Mouse (Mus musculus) heart, embryonic 16.5 days (tissue): Measurements from ENCODE around the gene Hist1h2bg. TPM values are rescaled to one million over a fixed set of nuclear protein-coding genes. Genes with fewer than 3 reads are reported as not detected.
"Not testable (repeated sequence)": the region's sequence is repeated elsewhere in the genome, so short reads cannot be mapped to it uniquely, and the experiment has no call there.

ENCODE experiments used
- ATAC-seq: fragments of 200-750 bp; cut with Nextera tagmentation; replicated peaks from 2 replicates; pipeline ENCODE4 v1.8.0; 2017; ENCODE audit warnings: moderate number of reproducible peaks; ENCODE audit not compliant: insufficient read depth, low FRiP score; ENCODE audit errors: extremely low read depth
- H3K27ac ChIP-seq: fragments of 300-500 bp; sonication (generic); 2 replicates; pipeline ENCODE4 v1.5.1; 2014; ENCODE audit warnings: mild to moderate bottlenecking, low read length, control low read depth, moderate library complexity
- H3K27me3 ChIP-seq: fragments of 300-500 bp; sonication (generic); 2 replicates; pipeline ENCODE4 v1.6.1; 2014; ENCODE audit warnings: low read length, mixed read lengths; ENCODE audit not compliant: control insufficient read depth, insufficient read depth
- H3K36me3 ChIP-seq: fragments of 300-500 bp; sonication (generic); 2 replicates; pipeline ENCODE4 v1.6.1; 2014; ENCODE audit not compliant: control insufficient read depth, insufficient read depth
- H3K4me1 ChIP-seq: fragments of 300-500 bp; sonication (generic); 2 replicates; pipeline ENCODE4 v1.6.1; 2014; ENCODE audit warnings: low read length, mixed read lengths; ENCODE audit not compliant: control insufficient read depth, insufficient read depth
- H3K4me2 ChIP-seq: fragments of 300-500 bp; sonication (generic); 2 replicates; pipeline ENCODE4 v1.6.1; 2014; ENCODE audit warnings: low read depth, mild to moderate bottlenecking, control low read depth, low read length
- H3K4me3 ChIP-seq: fragments of 300-500 bp; sonication (generic); 2 replicates; pipeline ENCODE4 v1.5.1; 2014; ENCODE audit warnings: mild to moderate bottlenecking, control low read depth, low read length
- H3K9ac ChIP-seq: fragments of 300-500 bp; sonication (generic); 2 replicates; pipeline ENCODE4 v1.6.1; 2014; ENCODE audit warnings: low read length, control low read depth
- H3K9me3 ChIP-seq: fragments of 300-500 bp; sonication (generic); replicated peaks from 2 replicates; pipeline ENCODE4 v1.6.1; 2016; ENCODE audit warnings: low read length; ENCODE audit not compliant: control insufficient read depth
- WGBS: fragments of 180-500 bp; shearing (Covaris S2); extraction: QIAGEN DNeasy Blood & Tissue Kit; methylation state at CpG from one replicate; pipeline ENCODE4 v1.1.7; 2014; 5-methylcytosine and 5-hydroxymethylcytosine counted together
- polyA plus RNA-seq: library from polyadenylated mRNA; unstranded; fragments of >200 nt; fragmentation: Nextera tagmentation; extraction: Ambion mirVana; gene quantifications from 2 replicates; pipeline ENCODE4 v1.2.1, GENCODE M21; 2015

Hist1h2bg gene
- polyA plus RNA-seq, 1 experiment from 2014 or later, result 4.2 TPM

GRCm38 (mm10) chr13:23544787-23545120 is 26.4 kb upstream of the Hist1h2bg start:
- Histone ChIP-seq H3K9ac (peak overlapping the region; percentile 75; the same call in 1 of the 2 replicates), H3K27ac (peak overlapping the region; percentile 92), H3K4me3 (peak overlapping the region; percentile 59), H3K4me2 (peak overlapping the region; percentile 55)
- not testable (repeated sequence) for H3K27me3 ChIP-seq, H3K9me3 ChIP-seq, H3K36me3 ChIP-seq, H3K4me1 ChIP-seq, ATAC-seq
- WGBS, result 0% methylated on average over 13 of the region's 14 CpGs

GRCm38 (mm10) chr13:23546694-23547093 is 24.5 kb upstream of the Hist1h2bg start:
- Histone ChIP-seq H3K4me3 (no peak overlapping the region), H3K9ac (no peak overlapping the region), H3K9me3 (no peaks in the 10 kb centered on the region), H3K27ac (no peak overlapping the region), H3K4me2 (no peak overlapping the region), H3K4me1 (peaks cover 8% of the 10 kb centered on the region), H3K27me3 (no peaks in the 10 kb centered on the region), H3K36me3 (no peaks in the 10 kb centered on the region)
- no peak for ATAC-seq
- WGBS, result 69% methylated on average over 5 of the region's 5 CpGs

GRCm38 (mm10) chr13:23550761-23551145 is 20.4 kb upstream of the Hist1h2bg start:
- H3K9ac ChIP-seq, result peak overlapping the region; percentile 73
- no peaks in the 10 kb centered on the region for H3K36me3 ChIP-seq
- H3K27me3 ChIP-seq, result no peaks in the 10 kb centered on the region
- peak overlapping the region; percentile 70 for H3K4me2 ChIP-seq
- peak overlapping the region; percentile 89 for H3K27ac ChIP-seq
- no peaks in the 10 kb centered on the region for H3K9me3 ChIP-seq
- 9% methylated on average over 3 of the region's 3 CpGs for WGBS
- peak overlapping the region; percentile 56 for H3K4me3 ChIP-seq
- ATAC-seq, result no peak
- H3K4me1 ChIP-seq, result peaks cover 10% of the 10 kb centered on the region

- peak; percentile 83 for ATAC-seq
- Histone ChIP-seq H3K4me1 (peaks cover 10% of the 10 kb centered on the region), H3K4me3 (peak within 1 kb of the TSS; percentile 56), H3K4me2 (peak within 1 kb of the TSS; percentile 70), H3K9ac (peak within 1 kb of the TSS; percentile 73), H3K27ac (peak within 1 kb of the TSS; percentile 89)
- not testable (repeated sequence) for H3K9me3 ChIP-seq, H3K27me3 ChIP-seq, H3K36me3 ChIP-seq
- under 1% methylated on average over 44 of the region's 47 CpGs for WGBS
These were observed 19.9 kb upstream of the Hist1h2bg start, which contains the start of gene Hist1h4f for GRCm38 (mm10) chr13:23551146-23551834. TSS of gene Hist1h4f (minus strand) at chr13:23551648.

GRCm38 (mm10) chr13:23551931-23552914 is 19.0 kb upstream of the Hist1h2bg start:
- H3K9ac ChIP-seq, result peak overlapping the region; percentile 73
- peak overlapping the region; percentile 89 for H3K27ac ChIP-seq
- 47% methylated on average over 8 of the region's 8 CpGs for WGBS
- ATAC-seq, result no peak
- peak overlapping the region; percentile 56 for H3K4me3 ChIP-seq
- no peaks in the 10 kb centered on the region for H3K9me3 ChIP-seq
- no peaks in the 10 kb centered on the region for H3K27me3 ChIP-seq
- peak overlapping the region; percentile 70 for H3K4me2 ChIP-seq
- no peaks in the 10 kb centered on the region for H3K36me3 ChIP-seq
- H3K4me1 ChIP-seq, result peaks cover 10% of the 10 kb centered on the region

GRCm38 (mm10) chr13:23552962-23553361 is 18.2 kb upstream of the Hist1h2bg start, which contains the start of gene Hist1h1d:
TSS of gene Hist1h1d (plus strand) at chr13:23553262.
- no peaks in the 10 kb centered on the region for H3K9me3 ChIP-seq
- peaks cover 10% of the 10 kb centered on the region for H3K4me1 ChIP-seq
- peak within 1 kb of the TSS; percentile 70 for H3K4me2 ChIP-seq
- H3K36me3 ChIP-seq, result no peaks in the 10 kb centered on the region
- H3K9ac ChIP-seq, result peak within 1 kb of the TSS; percentile 85; the same call in 1 of the 2 replicates
- no peak within 1 kb of the TSS for H3K4me3 ChIP-seq
- peak within 1 kb of the TSS; percentile 93 for H3K27ac ChIP-seq
- no peak for ATAC-seq
- H3K27me3 ChIP-seq, result no peaks in the 10 kb centered on the region

- no peak for ATAC-seq
- Histone ChIP-seq H3K4me3 (peak overlapping the region; percentile 55), H3K9me3 (no peaks in the 10 kb centered on the region), H3K9ac (peak overlapping the region; percentile 85), H3K27me3 (no peaks in the 10 kb centered on the region), H3K27ac (peak overlapping the region; percentile 93), H3K36me3 (no peaks in the 10 kb centered on the region), H3K4me2 (peak overlapping the region; percentile 90), H3K4me1 (peaks cover 10% of the 10 kb centered on the region)
- WGBS, result 20% methylated on average over 9 of the region's 9 CpGs
These were observed 16.8 kb upstream of the Hist1h2bg start for GRCm38 (mm10) chr13:23554393-23554792.

GRCm38 (mm10) chr13:23554925-23555838 is 16.0 kb upstream of the Hist1h2bg start:
- Histone ChIP-seq H3K36me3 (no peaks in the 10 kb centered on the region), H3K4me3 (peak overlapping the region; percentile 55), H3K27ac (peak overlapping the region; percentile 93), H3K4me1 (peaks cover 10% of the 10 kb centered on the region), H3K9me3 (no peaks in the 10 kb centered on the region), H3K4me2 (peak overlapping the region; percentile 90), H3K9ac (peak overlapping the region; percentile 85), H3K27me3 (no peaks in the 10 kb centered on the region)
- ATAC-seq, result peak; percentile 77
- under 1% methylated on average over 54 of the region's 54 CpGs for WGBS
